10 mouse cellular contexts compared by ENCODE assay signal in the genomic region with DNA sequence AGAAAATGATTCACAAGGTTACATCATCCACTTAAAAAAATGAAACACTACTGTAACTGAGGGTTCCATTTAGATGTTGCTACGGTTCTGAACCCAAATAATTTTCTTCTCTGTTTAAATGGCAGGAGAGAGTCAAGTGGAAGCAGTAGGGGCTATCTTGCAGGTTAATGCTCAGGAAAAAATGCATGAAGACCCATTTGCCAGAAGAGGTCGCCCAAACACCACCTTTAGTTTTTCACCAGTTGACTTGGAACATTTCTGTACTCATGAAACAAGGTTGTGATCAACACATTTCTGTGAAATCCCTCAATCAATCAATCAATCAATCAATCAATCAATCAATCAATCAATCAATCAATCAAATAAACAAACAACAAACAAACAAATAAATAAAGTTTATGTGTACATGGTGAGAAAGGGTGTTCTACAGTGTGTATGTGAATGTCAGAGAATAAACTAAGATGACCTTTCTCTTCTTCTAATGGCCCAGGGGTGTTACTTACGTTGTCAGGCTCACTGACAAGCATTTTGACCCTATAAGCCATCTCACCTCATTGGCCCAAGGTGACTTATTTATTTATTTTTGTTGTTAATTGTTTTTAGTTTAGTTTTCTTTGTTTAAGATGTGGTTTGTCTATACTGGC.
DNase-seq lines count a peak whose midpoint lies in the region.
"Had no signal": no experiment of that assay in that cellular context is flagged by ENCODE, and none has a peak within 500 bp of the region (broad histone marks: within the 10 kb centered on the region; RNA-seq: fewer than 3 reads in every experiment).

No protein-coding gene starts in this region.

- peak; percentile 20 to 52 for DNase-seq in layer of hippocampus, adult 18-20 months (ENCODE audit: low spot score in 2 of 2)
- no peak for DNase-seq in layer of hippocampus, adult 9-11 months
- DNase-seq in ES-CJ7 (ENCODE audit: low read depth, low spot score), result peak; percentile 9
- DNase-seq in brain, adult 2 months (ENCODE audit: low read depth, low spot score), result peak; percentile 75
- peak; percentile 61 for DNase-seq in forelimb bud, embryonic 11.5 days (ENCODE audit: low read depth, low spot score)
- DNase-seq in midbrain, embryonic 10.5 days (ENCODE audit: low spot score), result peak; percentile 38
- no peak for DNase-seq in spleen, adult 12 weeks (ENCODE audit: low spot score)
- no peak for DNase-seq in urinary bladder, adult 18-20 months (ENCODE audit: low spot score in 2 of 2)
- DNase-seq: liver, embryonic 13.5 days had no signal

- H3K27me3 ChIP-seq in midbrain, embryonic 10.5 days (ENCODE audit: low read depth, poor library complexity, severe bottlenecking), result no peaks in the 10 kb centered on the region
- H3K27me3 ChIP-seq: liver, embryonic 13.5 days; stomach, embryonic 15.5 days had no signal

- no peak overlapping the region for H3K27ac ChIP-seq in midbrain, embryonic 10.5 days (replicated peaks)
- H3K27ac ChIP-seq: liver, embryonic 13.5 days; stomach, embryonic 15.5 days had no signal

- 24% methylated on average over 3 of the region's 3 CpGs for WGBS in midbrain, embryonic 10.5 days

- H3K36me3 ChIP-seq in midbrain, embryonic 10.5 days, result no peaks in the 10 kb centered on the region
- H3K36me3 ChIP-seq: liver, embryonic 13.5 days; stomach, embryonic 15.5 days had no signal

- H3K4me1 ChIP-seq in midbrain, embryonic 10.5 days, result no peaks in the 10 kb centered on the region
- H3K4me1 ChIP-seq: liver, embryonic 13.5 days; stomach, embryonic 15.5 days had no signal

- H3K9me3 ChIP-seq in midbrain, embryonic 10.5 days (replicated peaks), result no peaks in the 10 kb centered on the region
- H3K9me3 ChIP-seq: liver, embryonic 13.5 days; stomach, embryonic 15.5 days had no signal

- H3K4me3 ChIP-seq in midbrain, embryonic 10.5 days, result no peak overlapping the region
- H3K4me3 ChIP-seq: liver, embryonic 13.5 days; stomach, embryonic 15.5 days had no signal

Comparison
In these comparisons a context has a peak if more than half of its experiments do, and no peak if none do; other contexts are left out.
1. DNase-seq: peak in layer of hippocampus, adult 18-20 months (2 of 2), ES-CJ7 (single experiment), brain, adult 2 months (single experiment), forelimb bud, embryonic 11.5 days (single experiment) and midbrain, embryonic 10.5 days (single experiment); none in layer of hippocampus, adult 9-11 months (single experiment), spleen, adult 12 weeks (single experiment) and urinary bladder, adult 18-20 months (0 of 2).